Mouse (Mus musculus) ovary, adult 18-20 months (tissue): ENCODE measurements around the gene Ptpdc1.
A peak's percentile ranks its signal among the peaks of the same experiment; 100 is the strongest.

ENCODE experiments used
- DNase-seq: peaks from one replicate; pipeline ENCODE4 v3.0.0; 2022; ENCODE audit warnings: low spot score, mixed read lengths

Ptpdc1 gene

GRCm38 (mm10) chr13:48655637-48656036, 30.2 kb upstream of the Ptpdc1 start:
- DNase-seq, result peak; percentile 22

DNA sequence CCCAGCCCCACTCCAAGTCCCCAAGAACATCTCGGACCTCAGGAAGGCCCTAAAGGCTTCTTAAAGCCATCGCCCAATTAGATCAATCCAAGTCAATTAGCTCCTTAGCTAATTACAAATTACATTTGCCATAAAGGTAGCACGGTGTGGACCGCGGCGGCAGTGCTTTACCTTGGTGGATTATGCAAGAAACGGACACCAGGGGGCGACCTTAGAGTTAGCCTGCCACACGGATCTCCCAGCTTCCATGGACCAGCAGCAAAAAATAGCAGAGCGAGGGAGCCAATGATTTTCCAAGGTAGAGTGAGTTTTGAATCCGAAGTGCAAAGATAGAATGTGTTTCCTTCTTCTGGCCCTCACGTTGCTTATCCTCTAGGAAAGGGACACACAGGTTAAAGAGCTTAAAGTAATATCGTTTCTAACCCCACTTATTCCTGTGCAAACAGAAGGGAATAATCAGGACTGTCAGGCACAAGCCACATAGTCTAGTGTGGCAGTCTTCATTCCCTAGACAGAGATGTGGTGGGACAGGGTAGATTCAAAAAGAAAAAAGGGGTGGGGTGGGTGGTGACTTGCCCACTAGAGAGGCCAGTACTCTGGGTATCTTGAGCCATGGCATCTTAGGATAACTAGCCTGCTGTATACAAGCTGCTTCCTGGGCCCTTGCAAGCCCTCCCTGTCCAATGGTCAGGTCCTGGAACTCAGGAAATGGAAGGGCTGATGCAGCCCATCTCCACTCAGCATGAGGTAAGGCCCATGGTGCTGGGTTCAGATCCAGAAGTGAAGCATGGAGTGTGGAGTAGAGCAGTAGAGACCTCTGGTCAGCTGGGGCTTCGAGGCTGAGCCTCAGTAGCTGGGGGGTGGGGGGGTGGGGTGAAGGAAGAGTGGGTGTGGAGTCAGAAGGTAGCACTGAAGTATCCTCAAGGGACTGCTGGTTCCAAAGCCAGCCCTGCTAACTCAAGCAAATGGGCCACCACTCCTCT, 28.6 kb upstream of the Ptpdc1 start:
- no peak for DNase-seq

DNA sequence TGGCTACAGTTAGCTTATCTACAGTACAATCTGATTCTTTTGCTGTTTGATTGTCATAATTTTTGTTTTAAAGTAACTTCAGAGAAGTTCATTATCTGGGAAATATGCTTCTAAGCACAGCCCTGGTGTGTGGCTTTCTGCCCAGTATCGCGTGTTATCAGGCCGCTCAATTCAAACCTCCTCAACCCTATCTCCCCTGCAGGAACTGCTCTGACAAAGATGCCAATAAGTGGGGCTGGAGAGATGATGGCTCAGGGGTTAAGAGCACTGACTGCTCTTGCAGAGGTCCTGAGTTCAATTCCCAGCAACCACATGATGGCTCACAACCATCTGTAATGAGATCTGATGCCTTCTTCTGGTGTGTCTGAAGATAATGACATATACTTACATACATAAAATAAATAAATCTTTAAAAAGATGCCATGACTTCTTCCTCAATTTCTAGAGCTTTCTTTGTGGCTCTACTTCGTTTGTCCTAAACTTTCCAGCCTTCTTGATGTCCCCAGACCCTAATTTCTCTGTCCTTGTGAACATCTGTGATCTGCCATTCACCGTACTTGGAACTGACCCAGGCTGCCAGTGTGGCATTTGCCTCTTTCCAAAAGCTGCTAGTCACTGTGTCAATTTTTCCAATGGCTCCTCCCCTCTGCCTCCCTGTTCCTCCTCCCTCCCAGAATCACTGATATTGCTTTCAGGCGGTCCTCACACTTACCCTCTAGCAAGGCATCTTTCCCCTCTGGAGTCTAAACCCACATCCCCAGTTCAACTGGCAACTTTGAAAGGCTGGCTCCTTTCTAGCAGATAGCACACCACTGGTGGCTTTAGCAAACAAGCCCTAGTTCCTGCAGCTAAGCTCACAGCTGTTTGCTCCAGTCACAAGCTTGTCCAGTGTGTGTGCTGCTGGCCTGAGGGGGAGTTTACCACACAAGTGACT, 25.9 kb upstream of the Ptpdc1 start:
- DNase-seq, result no peak

DNA sequence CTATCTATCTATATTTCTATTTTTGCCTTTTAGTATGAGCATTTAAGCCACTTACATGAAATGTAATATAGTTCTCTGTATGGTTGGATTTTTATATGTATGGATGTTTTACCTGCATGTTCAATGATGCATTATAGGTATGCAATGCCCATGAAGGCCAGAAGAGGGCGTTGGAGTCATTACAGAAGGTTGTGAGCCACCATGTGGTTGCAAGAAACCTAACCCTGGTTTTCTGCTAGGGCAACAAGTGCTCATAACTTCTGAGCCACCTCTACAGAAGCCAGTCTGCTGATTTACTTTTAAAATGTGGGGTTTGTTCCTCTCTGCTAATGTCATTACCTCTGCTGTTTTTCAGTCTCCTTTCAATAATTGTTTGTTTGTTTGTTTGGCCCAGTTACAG, 25.2 kb upstream of the Ptpdc1 start:
- no peak for DNase-seq

DNA sequence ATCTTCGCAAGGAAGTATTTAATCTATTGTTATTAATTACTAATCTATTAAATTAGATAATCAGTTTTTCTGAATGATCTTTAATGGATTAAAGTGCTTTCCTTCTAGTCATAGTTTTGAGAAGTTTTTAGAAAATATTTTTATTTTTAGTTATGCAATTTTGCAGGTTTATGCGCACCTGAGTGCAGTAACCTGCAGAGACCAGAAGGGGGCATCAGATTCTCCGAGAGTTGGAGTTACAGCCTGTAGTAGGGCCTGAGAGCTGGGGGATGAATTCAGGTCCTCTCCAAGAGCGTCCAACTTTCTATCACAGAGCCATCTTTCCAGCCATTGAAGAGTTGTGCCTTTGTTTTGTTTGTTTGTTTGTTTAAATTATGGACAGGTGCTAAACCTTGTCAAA, 21.2 kb upstream of the Ptpdc1 start:
- DNase-seq, result no peak

GRCm38 (mm10) chr13:48643991-48644390, 18.5 kb upstream of the Ptpdc1 start:
- no peak for DNase-seq

DNA sequence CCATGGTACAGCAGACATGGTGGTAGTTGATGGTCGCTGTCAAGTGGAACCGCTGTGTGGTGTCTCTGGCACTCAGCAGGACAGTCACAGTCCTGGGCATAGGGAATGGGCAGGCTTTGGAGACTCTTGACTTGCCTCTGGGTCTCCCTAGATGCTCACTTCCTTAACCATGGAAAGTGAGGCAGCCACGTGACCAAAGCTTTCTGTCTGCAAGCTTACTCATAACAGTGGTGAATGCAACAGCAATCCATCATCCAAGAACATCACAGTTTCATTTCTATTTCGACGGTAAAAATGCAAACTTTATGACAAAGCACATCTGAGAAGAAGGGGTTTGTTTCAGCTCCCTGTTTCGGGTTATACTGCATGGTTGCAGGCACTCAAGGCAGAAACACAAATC, 17.6 kb upstream of the Ptpdc1 start:
- DNase-seq, result no peak

DNA sequence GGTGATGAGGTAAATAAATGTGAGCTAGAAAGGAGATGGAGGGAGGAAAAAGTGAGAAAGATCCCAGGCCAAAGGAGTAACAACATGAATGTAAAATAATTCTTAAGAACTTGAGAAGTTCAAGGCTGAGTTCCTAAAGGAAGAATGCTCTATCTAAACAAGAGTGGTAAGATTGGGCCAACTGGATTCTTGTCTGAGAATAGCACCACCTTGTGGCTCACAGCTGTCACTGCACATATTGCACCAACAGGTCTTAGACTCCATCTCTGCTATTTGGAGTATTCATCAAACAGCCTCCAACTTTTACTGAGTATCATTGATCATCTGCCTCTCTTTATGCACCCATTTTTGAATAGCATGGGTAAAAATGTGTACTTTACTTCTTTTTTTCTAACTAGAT, 14.1 kb upstream of the Ptpdc1 start:
- no peak for DNase-seq

DNA sequence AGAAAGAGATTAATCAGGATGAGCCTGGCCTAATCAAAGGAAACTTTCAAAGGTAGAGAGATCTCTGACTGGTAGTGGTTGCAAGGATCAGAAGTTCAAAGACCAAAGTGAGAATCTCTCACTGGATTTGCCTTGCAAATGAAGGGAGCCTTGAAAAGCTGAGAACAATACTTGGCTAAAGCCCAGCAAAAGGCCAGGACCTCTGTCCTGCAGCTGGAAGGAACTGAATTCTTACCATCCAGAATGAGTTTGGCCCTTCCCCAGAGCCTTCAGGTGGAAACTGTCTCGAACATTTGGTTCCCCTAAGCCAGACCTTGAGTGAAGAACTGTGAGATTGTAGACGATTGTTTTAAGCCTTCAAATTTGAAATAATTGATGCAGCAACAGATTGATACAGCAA, 12.2 kb upstream of the Ptpdc1 start:
- DNase-seq, result no peak

DNA sequence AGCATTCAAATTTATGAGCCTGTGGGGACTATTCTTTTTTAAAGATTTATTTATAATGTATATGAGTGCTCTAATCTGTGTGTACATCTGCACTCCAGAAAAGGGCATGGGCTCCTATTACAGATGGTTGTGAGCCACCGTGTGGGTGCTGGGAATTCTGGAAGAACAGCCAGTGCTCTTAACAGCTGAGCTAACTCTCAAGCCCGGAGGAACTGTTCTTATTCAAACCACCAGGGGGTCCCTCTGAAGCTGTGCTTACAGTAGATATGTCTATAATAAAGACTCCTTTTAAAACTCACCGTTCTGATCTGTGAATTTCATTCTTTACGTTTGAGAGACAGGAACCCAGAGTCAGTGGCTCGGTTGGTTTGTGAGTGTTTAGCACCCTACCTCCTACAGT, 6.2 kb upstream of the Ptpdc1 start:
- no peak for DNase-seq

DNA sequence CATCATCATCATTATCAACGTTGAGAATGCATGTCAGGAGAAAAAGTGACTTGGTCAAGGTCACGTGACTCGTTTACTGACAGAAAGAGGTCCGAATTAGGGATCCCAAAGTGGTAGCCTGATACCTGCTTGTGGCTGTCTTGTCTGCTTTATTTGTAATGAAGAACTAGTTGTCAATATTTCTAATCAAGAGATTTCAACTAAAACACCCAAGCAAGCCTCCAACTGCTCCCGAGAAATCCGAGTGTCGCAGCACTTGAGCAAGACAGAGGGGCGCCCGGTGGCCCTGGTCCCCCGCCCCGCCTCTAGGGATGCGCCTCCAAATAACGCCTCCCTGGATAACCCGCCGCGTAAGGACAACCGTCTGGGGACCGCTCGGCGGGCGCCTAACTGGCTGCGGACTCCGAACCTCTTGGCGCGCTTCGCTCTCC, 481 bp downstream of the Ptpdc1 start:
- DNase-seq, result no peak

- DNase-seq, result no peak
Observed at GRCm38 (mm10) chr13:48618890-48619289, 6.6 kb downstream of the Ptpdc1 start.

GRCm38 (mm10) chr13:48617774-48618173, 7.7 kb downstream of the Ptpdc1 start:
- DNase-seq, result no peak

DNA sequence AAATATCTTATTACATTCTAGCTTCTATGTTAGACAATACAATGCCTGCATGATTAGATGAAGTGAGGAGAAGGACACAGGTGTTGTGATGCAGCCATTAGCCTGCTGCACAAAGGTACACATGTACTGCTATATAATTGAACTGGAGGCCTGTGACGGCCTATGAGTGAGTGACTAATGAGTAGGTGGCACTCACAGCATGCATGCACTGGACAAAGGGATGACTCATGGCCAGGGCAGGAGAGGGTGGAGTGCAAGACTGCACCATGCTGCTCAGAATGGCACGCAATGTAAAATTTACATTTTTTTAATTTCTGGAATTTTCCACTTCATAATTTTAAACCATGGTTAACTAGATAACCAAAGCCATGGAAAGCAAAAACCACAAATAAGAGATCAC, 10.9 kb downstream of the Ptpdc1 start:
- DNase-seq, result no peak

DNA sequence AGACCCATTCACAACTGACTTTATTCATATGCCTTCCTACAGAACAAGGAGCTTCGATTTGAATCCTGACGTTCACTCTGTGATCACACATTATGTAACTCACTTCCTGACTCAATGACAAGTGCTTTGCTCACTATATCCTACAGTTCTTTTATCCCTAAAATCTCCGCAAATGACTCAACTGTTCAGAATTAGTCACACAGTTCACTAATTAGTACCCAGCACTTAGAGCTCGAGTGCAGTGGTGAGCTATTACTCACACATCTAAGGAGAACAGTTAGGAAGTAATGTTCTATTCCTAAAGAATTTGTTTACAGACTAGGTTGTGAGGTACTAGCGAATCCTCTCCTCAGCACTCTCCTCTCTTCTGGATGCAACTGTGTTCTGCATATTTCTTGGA, 16.4 kb downstream of the Ptpdc1 start:
- no peak for DNase-seq

DNA sequence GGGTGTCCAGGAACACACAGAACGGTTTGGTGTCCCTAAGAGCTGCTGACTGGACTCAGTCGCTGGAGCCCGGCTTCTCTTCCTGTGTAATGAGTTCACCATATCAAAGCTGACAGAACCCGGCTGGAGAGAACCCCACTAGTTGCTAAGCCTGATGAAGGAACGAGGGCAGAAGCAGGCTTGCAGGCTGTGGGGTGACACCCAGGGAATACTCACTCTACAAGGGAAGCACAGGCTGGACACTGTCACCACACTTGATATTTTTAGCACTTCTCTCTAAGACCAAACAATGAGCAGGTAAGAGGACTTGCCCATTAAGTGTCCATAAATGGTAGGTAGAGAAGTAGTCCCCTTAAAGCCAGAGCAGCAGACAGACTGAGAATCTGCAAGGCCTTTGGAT, 20.9 kb downstream of the Ptpdc1 start:
- DNase-seq, result no peak

GRCm38 (mm10) chr13:48603296-48603695, 22.2 kb downstream of the Ptpdc1 start:
- no peak for DNase-seq

GRCm38 (mm10) chr13:48594605-48595004, 30.9 kb downstream of the Ptpdc1 start:
- no peak for DNase-seq

DNA sequence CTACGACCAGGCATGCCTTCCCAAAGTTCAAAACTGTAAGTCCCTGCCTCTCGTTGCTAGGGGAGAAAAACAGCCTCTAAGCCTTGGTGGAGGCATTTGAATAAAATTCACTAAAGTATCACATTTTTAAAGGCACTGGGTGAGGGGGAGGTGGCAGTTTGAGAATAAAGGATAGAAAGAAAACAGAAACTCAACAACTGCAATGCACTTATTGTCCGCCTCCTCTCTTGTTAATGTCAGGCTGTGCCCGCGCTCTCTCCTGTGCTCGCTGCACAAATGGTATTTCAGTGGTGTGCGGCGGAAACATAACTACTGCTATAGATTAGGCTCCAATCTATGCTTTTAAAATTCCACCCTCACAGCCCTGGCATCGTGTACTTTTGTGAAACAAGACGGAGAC, 31.4 kb downstream of the Ptpdc1 start:
- DNase-seq, result no peak

- no peak for DNase-seq
Observed at GRCm38 (mm10) chr13:48593181-48593580, 32.3 kb downstream of the Ptpdc1 start.

- DNase-seq, result no peak
Observed at GRCm38 (mm10) chr13:48590743-48591142, 34.7 kb downstream of the Ptpdc1 start.

DNA sequence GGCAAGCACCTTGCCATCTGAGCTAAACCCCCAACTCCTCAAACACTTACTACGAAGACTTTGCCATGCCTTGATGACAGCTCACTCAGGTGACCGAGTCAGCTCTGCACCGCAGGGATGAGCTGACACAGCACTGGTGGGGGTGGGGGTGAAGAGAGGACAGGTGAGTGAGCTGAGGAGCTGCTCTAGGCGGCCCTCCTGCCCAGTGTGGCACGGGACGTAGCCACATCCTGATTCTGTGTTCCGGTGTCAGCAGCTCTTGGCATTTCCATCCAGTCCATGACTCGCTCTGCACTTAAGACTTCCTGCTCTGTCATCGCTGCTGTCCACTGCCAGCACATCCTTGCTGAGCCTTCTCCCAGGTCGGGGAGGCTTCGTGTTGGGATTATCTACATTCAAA, 38.1 kb downstream of the Ptpdc1 start:
- no peak for DNase-seq

DNA sequence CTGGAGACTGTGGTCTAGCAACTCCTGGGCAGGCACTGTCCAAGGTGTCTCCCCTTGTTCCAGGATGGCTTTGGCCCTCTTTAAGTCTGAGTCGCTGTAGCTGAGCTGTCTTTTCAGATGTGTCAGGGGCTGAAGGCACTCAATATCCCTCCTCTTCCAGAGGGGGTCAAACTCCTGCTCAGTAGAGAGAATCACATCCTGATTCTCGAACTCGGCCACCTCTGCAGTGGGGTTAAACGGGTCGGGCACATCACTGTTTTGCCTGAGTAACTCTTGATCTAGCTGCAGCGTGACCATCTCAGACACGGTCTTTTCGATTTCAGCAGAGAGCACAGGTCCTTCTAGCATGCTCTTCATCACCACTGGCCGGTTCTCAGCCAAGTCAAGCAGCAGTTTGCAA, 39.0 kb downstream of the Ptpdc1 start:
- DNase-seq, result no peak
